Mouse (Mus musculus) ovary, adult 10 weeks (tissue): ENCODE results near the gene Msto1. TPM values are rescaled to one million over a fixed set of nuclear protein-coding genes. Genes with fewer than 3 reads are reported as not detected.

Experiments
- polyA plus RNA-seq: library from polyadenylated mRNA; stranded (reverse); fragments of 350-450 nt; fragmentation: Illumina TruSeq; extraction: RNeasy Lipid Tissue Mini Kit (QIAGEN cat#74804); gene quantifications from one replicate; pipeline ENCODE4 v1.2.3, GENCODE M21; 2014

Msto1 gene
- polyA plus RNA-seq: 1.0 TPM

DNA sequence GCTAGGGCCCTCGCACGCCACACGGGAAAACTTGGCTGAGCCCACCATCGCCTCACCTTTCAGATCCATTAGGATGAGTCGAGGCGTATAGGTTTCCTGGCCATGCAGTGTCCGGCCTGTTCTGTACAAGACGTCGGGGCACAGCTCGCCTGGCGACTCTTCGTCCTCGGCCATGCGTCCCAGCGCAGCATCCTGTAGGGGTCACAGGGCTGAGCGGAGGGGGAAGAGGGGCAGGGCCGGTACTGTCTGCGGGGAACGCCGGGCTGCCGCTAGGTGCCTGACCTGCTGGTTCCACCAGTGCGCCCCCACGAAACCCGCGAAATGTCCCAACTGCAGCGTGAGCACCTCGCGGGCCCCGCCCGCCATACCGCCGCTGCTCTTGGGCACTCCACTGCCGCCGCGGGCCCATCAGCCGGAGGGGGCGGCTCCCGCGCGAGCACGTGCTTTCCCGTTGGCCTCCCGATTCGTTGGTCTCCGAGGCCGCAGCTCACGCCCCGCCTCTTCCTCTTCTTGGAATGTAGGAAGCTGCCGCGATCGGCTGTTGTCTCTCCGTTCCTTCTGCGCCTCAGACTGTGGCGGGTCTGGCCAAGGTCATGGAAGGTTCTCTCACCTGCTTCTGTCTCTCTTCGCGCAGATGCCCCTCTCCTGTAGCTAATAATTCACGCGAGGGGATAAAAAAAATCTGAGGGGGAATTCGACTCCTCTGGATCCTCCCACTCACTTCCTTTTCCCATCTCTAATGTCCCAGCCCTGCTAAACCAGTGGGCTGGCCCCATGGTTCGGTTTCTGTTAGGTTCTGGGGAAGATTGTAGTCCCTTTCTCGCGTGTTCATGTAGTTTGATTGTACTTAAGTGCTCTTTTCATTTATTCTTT, at the start of gene Msto1:
TSS of gene Msto1 (minus strand) at position 489 of the 873 bp plus-strand sequence.

DNA sequence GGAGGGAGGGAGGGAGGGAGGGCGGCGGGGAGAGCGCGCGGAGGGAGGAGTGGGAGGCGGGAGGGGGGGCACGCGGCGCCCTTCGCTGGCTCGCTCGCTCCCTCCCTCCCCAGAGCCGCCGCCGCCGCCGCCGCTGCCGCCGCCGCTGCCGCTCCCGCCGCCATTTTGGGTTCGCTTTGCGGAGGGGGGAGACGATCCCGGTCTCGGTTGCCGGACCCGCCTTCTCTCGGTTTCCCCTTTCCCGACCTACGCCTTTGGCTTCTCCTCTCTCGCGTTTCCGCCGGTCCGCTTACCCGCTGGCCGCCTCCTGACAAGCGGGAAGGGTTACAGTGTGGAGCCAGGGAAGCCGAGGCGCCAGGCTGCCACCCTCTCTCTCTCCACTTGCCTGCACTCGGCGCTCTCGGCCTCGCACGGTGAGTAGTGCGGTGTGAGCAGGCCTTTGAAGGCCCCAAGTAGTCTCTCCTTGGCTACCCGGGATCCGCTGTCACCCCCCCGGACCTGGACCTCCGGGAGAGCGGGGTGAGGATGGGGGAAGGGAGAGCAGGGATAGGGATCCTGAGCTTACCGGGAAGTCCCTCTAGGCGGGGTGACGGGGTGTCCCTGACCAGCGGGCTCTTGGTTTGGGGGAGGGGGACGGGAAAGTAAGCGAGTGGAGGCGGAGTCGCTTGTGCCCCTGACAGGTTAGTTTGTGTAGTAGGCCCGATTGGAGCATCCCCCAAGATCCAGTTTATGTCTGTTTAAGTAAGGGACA, 37.0 kb upstream of the Msto1 start, which contains the start of the genes Ash1l and Dap3:
TSS of gene Ash1l (plus strand) at position 47 of the 751 bp plus-strand sequence.
TSS of gene Dap3 (minus strand) at position 606 of the 751 bp plus-strand sequence.

Other genes starting within 250 kb of the Msto1 start
- gene Khdc4, start 228.2 kb downstream of the Msto1 start, polyA plus RNA-seq: 63.1 TPM
- gene Rit1, start 197.2 kb downstream of the Msto1 start, polyA plus RNA-seq: 11.4 TPM
- 19.6 TPM for gene Syt11, start 138.8 kb downstream of the Msto1 start, polyA plus RNA-seq
- gene Gon4l, start 78.8 kb downstream of the Msto1 start, polyA plus RNA-seq: 16.3 TPM
- 70.2 TPM for gene Ash1l, start 36.6 kb upstream of the Msto1 start, polyA plus RNA-seq
- 97.1 TPM for gene Dap3, start 37.2 kb upstream of the Msto1 start, polyA plus RNA-seq
- gene Rusc1, start 179.3 kb upstream of the Msto1 start, polyA plus RNA-seq: 4.6 TPM
- gene Gm43738, start 187.1 kb upstream of the Msto1 start, polyA plus RNA-seq: not detected
- gene Fdps, start 188.0 kb upstream of the Msto1 start, polyA plus RNA-seq: 19.0 TPM
- gene Pklr, start 222.1 kb upstream of the Msto1 start, polyA plus RNA-seq: 0.48 TPM
- gene Hcn3, start 246.2 kb upstream of the Msto1 start, polyA plus RNA-seq: not detected